Mouse (Mus musculus) heart, embryonic 15.5 days (tissue): ENCODE measurements at regions not wholly inside any gene's neighbourhood (a gene's known extent, or its start where the extent isn't known, plus 50 kb on each side); places are given as distances from the start of the nearest gene placed in this dataset.
"Not testable (repeated sequence)": the region's sequence is repeated elsewhere in the genome, so short reads cannot be mapped to it uniquely, and the experiment has no call there.

ENCODE experiments used
- ATAC-seq: fragments of 200-750 bp; cut with Nextera tagmentation; replicated peaks from 2 replicates; pipeline ENCODE4 v1.8.0; 2017; ENCODE audit warnings: low read depth, moderate TSS enrichment; ENCODE audit not compliant: insufficient number of reproducible peaks, insufficient read depth, low FRiP score
- H3K27ac ChIP-seq: fragments of 300-500 bp; sonication (generic); 2 replicates; pipeline ENCODE4 v1.5.1; 2015; ENCODE audit warnings: mild to moderate bottlenecking, inconsistent platforms
- H3K27me3 ChIP-seq: fragments of 300-500 bp; sonication (generic); 2 replicates; pipeline ENCODE4 v1.6.1; 2015; ENCODE audit warnings: inconsistent platforms
- H3K36me3 ChIP-seq: fragments of 300-500 bp; sonication (generic); 2 replicates; pipeline ENCODE4 v1.6.1; 2015; ENCODE audit warnings: mild to moderate bottlenecking, inconsistent platforms
- H3K4me1 ChIP-seq: fragments of 300-500 bp; sonication (generic); replicated peaks from 2 replicates; pipeline ENCODE4 v1.6.1; 2015; ENCODE audit warnings: inconsistent platforms
- H3K4me2 ChIP-seq: fragments of 300-500 bp; sonication (generic); 2 replicates; pipeline ENCODE4 v1.6.1; 2015; ENCODE audit warnings: inconsistent platforms, mild to moderate bottlenecking, moderate library complexity
- H3K4me3 ChIP-seq: fragments of 300-500 bp; sonication (generic); 2 replicates; pipeline ENCODE4 v1.5.1; 2015; ENCODE audit warnings: mild to moderate bottlenecking, inconsistent platforms
- H3K9ac ChIP-seq: fragments of 300-500 bp; sonication (generic); 2 replicates; pipeline ENCODE4 v1.6.1; 2015; ENCODE audit warnings: mild to moderate bottlenecking, inconsistent platforms
- H3K9me3 ChIP-seq: fragments of 300-500 bp; sonication (generic); replicated peaks from 2 replicates; pipeline ENCODE4 v1.6.1; 2016; ENCODE audit warnings: inconsistent platforms
- WGBS: fragments of 180-500 bp; shearing (Covaris S2); methylation state at CpG from one replicate; pipeline ENCODE4 v1.1.7; 2015; ENCODE audit warnings: mixed read lengths; 5-methylcytosine and 5-hydroxymethylcytosine counted together

- Histone ChIP-seq H3K9me3 (no peaks in the 10 kb centered on the region), H3K9ac (no peak overlapping the region), H3K36me3 (no peaks in the 10 kb centered on the region), H3K4me2 (no peak overlapping the region), H3K4me1 (no peaks in the 10 kb centered on the region), H3K4me3 (no peak overlapping the region), H3K27ac (no peak overlapping the region), H3K27me3 (no peaks in the 10 kb centered on the region)
- 75% methylated on average over 3 of the region's 3 CpGs for WGBS
- no peak for ATAC-seq
These were observed 1062.1 kb upstream of the 1700008P02Rik start for GRCm38 (mm10) chr3:7682311-7682710.

- Histone ChIP-seq H3K4me3 (no peak overlapping the region), H3K4me2 (no peak overlapping the region)
- 79% methylated on average over 6 of the region's 6 CpGs for WGBS
These were observed 1049.7 kb upstream of the 1700008P02Rik start for GRCm38 (mm10) chr3:7669956-7670355.

GRCm38 (mm10) chr3:7667851-7668250 lies 1047.6 kb upstream of the 1700008P02Rik start:
- H3K9ac ChIP-seq, H3K9me3 ChIP-seq, H3K4me2 ChIP-seq, ATAC-seq, H3K4me3 ChIP-seq, H3K36me3 ChIP-seq, H3K4me1 ChIP-seq, H3K27ac ChIP-seq, H3K27me3 ChIP-seq: not testable (repeated sequence)
- 77% methylated on average over 5 of the region's 5 CpGs for WGBS

More at GRCm38 (mm10) chr3:7669956-7670355, 1049.7 kb upstream of the 1700008P02Rik start:
- ATAC-seq = no peak
- no peaks in the 10 kb centered on the region for H3K27me3 ChIP-seq
- no peaks in the 10 kb centered on the region for H3K36me3 ChIP-seq
- H3K4me1 ChIP-seq = no peaks in the 10 kb centered on the region
- H3K27ac ChIP-seq = no peak overlapping the region
- no peaks in the 10 kb centered on the region for H3K9me3 ChIP-seq
- no peak overlapping the region for H3K9ac ChIP-seq

GRCm38 (mm10) chr3:7666391-7667142 lies 1046.3 kb upstream of the 1700008P02Rik start:
- H3K36me3 ChIP-seq, H3K27ac ChIP-seq, H3K9ac ChIP-seq, H3K4me1 ChIP-seq, H3K27me3 ChIP-seq, H3K4me2 ChIP-seq, H3K4me3 ChIP-seq, ATAC-seq, H3K9me3 ChIP-seq: not testable (repeated sequence)
- 77% methylated on average over 9 of the region's 9 CpGs for WGBS
